Mouse (Mus musculus): Measurements from ENCODE around the gene Gng7.

GRCm38 (mm10) chr10:81029031-81029430 is 14.3 kb upstream of the Gng7 start:
- no peak for TF ChIP-seq POLR2A (IDR thresholded peaks at IDR 0.05; ENCODE audit: extremely low read depth, insufficient read depth, low read length)
- no peak for TF ChIP-seq CTCF (IDR thresholded peaks at IDR 0.05; ENCODE audit: extremely low read depth, insufficient read depth, low read length)

Data from cortical plate, adult 2 months (tissue).